Mouse (Mus musculus): ENCODE results near the gene Gcc1.

Gene Gcc1

DNA sequence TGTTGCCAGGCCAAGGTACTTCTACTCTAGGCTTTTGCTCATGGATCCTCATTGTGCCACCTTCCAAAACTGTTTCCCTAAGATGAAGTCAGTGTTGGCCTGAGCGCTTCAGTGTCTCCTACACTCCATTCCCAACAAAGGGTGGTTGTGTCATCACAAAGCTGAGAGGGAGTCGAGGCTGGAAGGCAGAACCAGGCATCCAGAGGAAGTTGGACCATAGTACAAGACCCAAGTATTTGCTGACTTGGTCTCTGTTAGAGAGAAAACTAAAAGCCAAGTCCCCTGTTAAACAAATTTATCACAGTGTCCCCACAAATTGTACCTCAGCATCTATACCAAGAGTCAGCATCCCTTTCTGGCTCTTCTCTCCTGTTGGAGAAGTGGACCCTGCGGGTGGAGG lies at the start of gene Gcc1:
Gcc1 (minus strand) TSS at position 101 of the 400 bp plus-strand sequence.
- no peak for DNase-seq (ENCODE audit: low read depth)

DNA sequence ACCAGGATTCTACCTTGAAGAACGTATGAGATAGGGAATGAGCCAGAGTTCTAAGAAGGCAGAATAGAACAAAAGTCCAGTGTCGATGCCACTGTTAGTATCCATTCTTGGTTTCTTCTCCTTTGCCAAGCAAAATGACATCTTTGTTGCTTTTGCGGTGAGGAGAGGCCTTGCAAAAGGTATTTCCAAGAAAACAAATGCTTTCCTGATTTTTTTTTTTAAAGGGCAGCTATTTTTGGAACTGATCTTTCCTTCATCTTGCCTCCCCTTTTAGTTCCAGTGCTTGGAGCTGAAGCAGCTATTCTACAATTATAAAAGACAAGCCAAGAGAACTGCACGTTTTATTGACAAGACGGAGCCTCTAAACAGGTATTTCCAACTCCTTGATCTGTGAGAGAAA lies 46.6 kb upstream of the Gcc1 start, which contains the start of gene Snd1:
Snd1 (plus strand) TSS at position 301 of the 400 bp plus-strand sequence.
- no peak for DNase-seq (ENCODE audit: low read depth)

GRCm38 (mm10) chr6:28474211-28474610 lies 46.0 kb upstream of the Gcc1 start:
- DNase-seq (ENCODE audit: low read depth) = no peak

- no peak for DNase-seq (ENCODE audit: low read depth)
Observed at GRCm38 (mm10) chr6:28471284-28472035, 43.3 kb upstream of the Gcc1 start.

DNA sequence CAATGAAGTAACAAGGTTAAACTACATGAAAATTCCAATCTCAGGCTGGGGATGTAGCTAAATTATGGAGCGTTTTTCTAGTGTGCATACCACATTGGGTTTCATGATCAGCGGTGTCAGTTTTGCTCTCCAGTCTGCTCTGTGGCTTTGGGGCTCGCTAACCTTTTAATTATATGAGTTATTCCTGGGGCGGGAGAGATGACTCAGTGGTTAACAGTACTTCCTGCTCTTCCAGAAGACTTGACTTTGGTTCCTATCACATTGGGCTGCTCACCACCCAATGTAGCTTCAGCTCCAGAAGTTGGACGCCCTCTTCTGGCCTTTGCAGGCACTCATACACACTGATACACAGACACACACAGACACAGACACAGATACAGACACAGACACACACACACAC lies 42.4 kb upstream of the Gcc1 start:
- no peak for DNase-seq (ENCODE audit: low read depth)

DNA sequence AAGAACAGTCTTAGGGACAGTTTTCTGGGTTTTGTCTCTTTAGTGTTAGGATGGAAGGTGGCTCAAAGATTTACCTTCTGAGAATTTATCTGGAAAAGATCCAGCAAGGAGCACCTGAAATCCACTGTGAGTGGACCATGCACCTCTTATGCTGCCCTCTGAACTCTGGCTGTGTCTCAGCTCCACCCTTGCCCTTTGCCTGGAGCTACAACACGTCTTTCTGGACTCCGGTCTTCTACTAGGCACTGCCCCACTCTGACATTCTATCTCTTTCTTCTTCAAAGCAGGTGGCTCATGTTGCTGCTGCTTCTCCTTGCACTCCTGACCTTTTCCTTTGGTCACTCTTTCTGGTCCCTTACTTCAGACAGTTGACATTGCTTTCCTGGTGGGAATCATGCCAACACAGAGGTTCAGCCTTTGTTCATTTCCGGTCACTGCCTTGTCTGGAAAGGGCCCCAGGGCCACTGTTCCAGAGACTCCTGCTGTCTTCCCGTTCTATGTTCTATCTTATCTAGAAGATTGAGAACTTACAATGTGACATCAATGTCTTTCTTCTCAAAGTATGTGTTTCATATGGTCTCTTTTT lies 41.9 kb upstream of the Gcc1 start:
- no peak for DNase-seq (ENCODE audit: low read depth)

- no peak for DNase-seq (ENCODE audit: low read depth)
Observed at GRCm38 (mm10) chr6:28464630-28465029, 36.4 kb upstream of the Gcc1 start.

- no peak for DNase-seq (ENCODE audit: low read depth)
Observed at GRCm38 (mm10) chr6:28460534-28460933, 32.3 kb upstream of the Gcc1 start.

- no peak for DNase-seq (ENCODE audit: low read depth)
Observed at GRCm38 (mm10) chr6:28459221-28459668, 31.1 kb upstream of the Gcc1 start.

GRCm38 (mm10) chr6:28450977-28451376 lies 22.8 kb upstream of the Gcc1 start:
- DNase-seq (ENCODE audit: low read depth) = no peak

GRCm38 (mm10) chr6:28450481-28450880 lies 22.3 kb upstream of the Gcc1 start:
- DNase-seq (ENCODE audit: low read depth) = no peak

DNA sequence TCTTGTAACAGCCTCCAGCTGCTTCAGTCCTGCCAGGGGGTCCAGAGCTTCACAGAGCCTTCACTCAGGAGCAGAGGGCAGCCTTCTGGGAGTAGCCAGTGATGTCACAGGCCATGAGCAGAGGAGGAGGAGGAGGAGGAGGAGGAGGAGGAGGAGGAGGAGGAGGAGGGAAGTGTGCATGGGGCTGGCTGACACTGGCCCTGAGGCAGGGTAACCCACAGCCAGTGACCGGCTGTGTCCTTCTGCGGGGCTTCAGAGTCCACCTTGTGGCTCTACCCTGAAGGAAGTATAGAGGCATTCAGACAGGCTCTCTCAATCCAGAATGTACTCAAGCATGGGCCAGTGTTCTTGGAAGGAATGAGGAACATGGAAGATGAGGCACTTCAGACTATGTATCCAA lies 21.1 kb upstream of the Gcc1 start, which contains the start of gene Pax4:
Pax4 (minus strand) TSS at position 101 of the 400 bp plus-strand sequence.
- no peak for DNase-seq (ENCODE audit: low read depth)

DNA sequence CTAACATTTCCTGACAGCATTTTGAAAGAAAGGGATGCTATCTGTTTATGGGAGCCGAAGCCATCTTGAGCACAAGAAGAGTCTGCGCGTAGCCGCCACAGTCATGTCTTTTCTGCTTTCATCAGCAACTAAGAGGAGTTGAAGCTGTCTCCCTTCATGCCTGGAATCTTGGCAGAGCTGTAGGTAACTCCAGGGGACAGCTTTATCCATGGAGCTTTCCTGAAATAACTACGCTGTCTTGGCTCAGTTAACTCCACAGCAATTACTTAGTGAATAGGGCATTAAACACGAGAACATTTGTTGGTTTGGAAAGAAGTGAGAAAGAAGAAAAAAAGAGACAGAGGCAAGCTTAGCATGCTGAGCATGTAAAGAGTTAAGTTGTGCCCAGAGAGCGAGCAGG lies 19.7 kb upstream of the Gcc1 start:
- DNase-seq (ENCODE audit: low read depth) = no peak

DNA sequence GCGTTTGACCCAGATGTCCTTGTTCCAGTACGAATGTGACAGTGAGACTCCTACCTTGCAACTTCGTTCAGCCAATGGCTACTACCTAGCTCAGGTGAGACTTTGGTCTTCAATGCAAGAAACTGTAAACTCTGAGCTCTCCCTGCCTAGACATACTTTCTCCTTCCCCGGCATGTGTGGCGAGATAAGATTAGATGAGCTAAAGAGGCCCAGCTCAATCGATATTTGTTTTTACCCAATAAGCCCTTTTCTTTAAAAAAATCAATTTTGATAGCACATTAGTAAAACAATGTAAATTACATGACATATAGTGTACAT lies 3.3 kb upstream of the Gcc1 start:
- DNase-seq (ENCODE audit: low read depth) = no peak

GRCm38 (mm10) chr6:28430795-28431537 lies 2.8 kb upstream of the Gcc1 start:
- DNase-seq (ENCODE audit: low read depth) = no peak

- no peak for DNase-seq (ENCODE audit: low read depth)
Observed at GRCm38 (mm10) chr6:28429870-28430269, 1.7 kb upstream of the Gcc1 start.

DNA sequence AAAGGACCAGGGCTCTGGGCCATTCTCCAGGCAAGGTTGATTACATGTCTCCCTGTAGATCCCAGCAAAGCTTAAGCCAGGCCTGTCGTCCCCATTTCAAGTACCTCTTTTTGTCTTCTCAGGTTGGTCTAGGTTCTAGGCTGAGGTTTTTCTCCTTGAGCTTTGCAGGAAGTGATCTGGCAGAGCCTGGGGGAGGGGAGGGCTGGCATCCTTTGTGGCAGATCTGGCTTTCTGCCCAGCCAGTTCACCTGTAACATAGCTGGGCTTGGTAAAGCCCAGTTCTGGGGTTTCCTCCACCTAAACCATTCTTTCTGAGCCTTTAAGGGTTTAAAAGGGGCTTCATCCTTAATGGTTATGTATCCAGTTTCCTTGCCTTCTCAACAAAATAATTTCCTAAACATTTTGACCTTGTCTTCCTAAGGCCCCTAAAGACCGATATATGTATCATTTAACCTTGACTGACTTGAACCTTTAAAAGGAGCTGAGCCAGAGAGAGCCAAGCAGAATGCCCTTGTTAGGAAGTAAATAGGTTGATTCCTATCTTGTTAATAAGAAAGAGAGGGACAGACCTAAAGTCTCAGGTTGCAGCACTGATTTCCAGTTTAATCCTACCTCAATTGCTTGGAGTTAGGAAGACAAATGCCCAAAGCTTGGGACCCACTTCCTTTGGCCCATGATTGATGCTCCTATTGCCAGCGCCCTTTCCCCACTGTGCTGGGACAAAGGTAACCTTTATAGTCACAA lies 922 bp downstream of the Gcc1 start, which contains the start of gene Fscn3:
Fscn3 (plus strand) TSS at position 694 of the 744 bp plus-strand sequence.
- DNase-seq (ENCODE audit: low read depth) = no peak

- DNase-seq (ENCODE audit: low read depth) = no peak
Observed at GRCm38 (mm10) chr6:28425019-28425418, 3.2 kb downstream of the Gcc1 start.

GRCm38 (mm10) chr6:28423767-28424695 lies 4.2 kb downstream of the Gcc1 start:
- DNase-seq (ENCODE audit: low read depth) = no peak

GRCm38 (mm10) chr6:28423313-28423712 lies 4.9 kb downstream of the Gcc1 start, which contains the start of gene Arf5:
Arf5 (plus strand) TSS chr6:28423560.
- DNase-seq (ENCODE audit: low read depth) = peak; percentile 43

All from fibroblast of lung, adult 2 months (primary cell).